Mouse (Mus musculus): ENCODE data around the gene Imp4. TPM values are rescaled to one million over a fixed set of nuclear protein-coding genes. Genes with fewer than 3 reads are reported as not detected.

Imp4 gene
- polyA plus RNA-seq, 1 experiment from 2014 or later, result 119 TPM

GRCm38 (mm10) chr1:34468051-34468450 is 28.4 kb downstream of the Imp4 start:
- Histone ChIP-seq H3K9me3 (no peaks in the 10 kb centered on the region), H3K36me3 (replicated peaks) (no peaks in the 10 kb centered on the region), H3K27me3 (ENCODE audit: poor library complexity, severe bottlenecking) (peaks cover 27% of the 10 kb centered on the region), H3K4me3 (no peak overlapping the region), H3K27ac (no peak overlapping the region), H3K4me1 (peaks cover 21% of the 10 kb centered on the region)
- WGBS, result 66% methylated on average over 3 of the region's 3 CpGs
- DNase-seq (ENCODE audit: extremely low spot score, low spot score), result no peak

GRCm38 (mm10) chr1:34468500-34468899 is 28.8 kb downstream of the Imp4 start:
- no peak overlapping the region for H3K27ac ChIP-seq
- H3K27me3 ChIP-seq (ENCODE audit: poor library complexity, severe bottlenecking), result peaks cover 32% of the 10 kb centered on the region
- no peak for DNase-seq (ENCODE audit: extremely low spot score, low spot score)
- H3K36me3 ChIP-seq (replicated peaks), result no peaks in the 10 kb centered on the region
- H3K9me3 ChIP-seq, result no peaks in the 10 kb centered on the region
- WGBS, result 70% methylated on average over 4 of the region's 4 CpGs
- H3K4me3 ChIP-seq, result no peak overlapping the region
- H3K4me1 ChIP-seq, result peaks cover 26% of the 10 kb centered on the region

DNA sequence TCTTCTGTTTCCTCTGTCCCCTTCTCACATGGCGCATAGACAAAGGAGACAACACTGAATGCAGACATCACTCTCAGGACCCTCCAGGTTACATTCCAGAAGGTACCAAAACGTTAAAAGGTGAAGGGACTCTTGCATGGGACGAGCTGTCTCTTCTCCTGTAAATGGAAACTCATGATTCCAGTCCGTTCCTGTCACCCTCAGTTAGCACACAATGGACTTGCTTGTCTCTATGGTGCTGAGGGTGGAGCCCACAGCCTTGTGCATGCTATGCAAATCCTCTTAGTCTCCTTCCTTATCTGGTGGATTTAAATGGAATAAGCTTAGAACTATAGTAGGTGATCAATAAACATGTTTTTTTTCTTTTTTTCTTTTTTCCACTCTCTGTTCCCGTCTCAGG is 30.1 kb downstream of the Imp4 start:
- no peak for DNase-seq (ENCODE audit: extremely low spot score, low spot score)
- peaks cover 26% of the 10 kb centered on the region for H3K4me1 ChIP-seq
- no peak overlapping the region for H3K4me3 ChIP-seq
- WGBS, result 72% methylated on average over 5 of the region's 5 CpGs
- no peak overlapping the region for H3K27ac ChIP-seq
- H3K27me3 ChIP-seq (ENCODE audit: poor library complexity, severe bottlenecking), result peaks cover 45% of the 10 kb centered on the region
- no peaks in the 10 kb centered on the region for H3K36me3 ChIP-seq (replicated peaks)
- no peaks in the 10 kb centered on the region for H3K9me3 ChIP-seq

GRCm38 (mm10) chr1:34472427-34473300 is 33.0 kb downstream of the Imp4 start:
- Histone ChIP-seq H3K27me3 (ENCODE audit: poor library complexity, severe bottlenecking) (peaks cover 53% of the 10 kb centered on the region), H3K4me1 (peaks cover 24% of the 10 kb centered on the region), H3K9me3 (no peaks in the 10 kb centered on the region), H3K27ac (peak overlapping the region; percentile 77; the same call in 1 of the 2 replicates), H3K4me3 (peak overlapping the region; percentile 63), H3K36me3 (replicated peaks) (no peaks in the 10 kb centered on the region)
- 1% methylated on average over 42 of the region's 43 CpGs for WGBS
- DNase-seq (ENCODE audit: extremely low spot score, low spot score), result peak; percentile 41

DNA sequence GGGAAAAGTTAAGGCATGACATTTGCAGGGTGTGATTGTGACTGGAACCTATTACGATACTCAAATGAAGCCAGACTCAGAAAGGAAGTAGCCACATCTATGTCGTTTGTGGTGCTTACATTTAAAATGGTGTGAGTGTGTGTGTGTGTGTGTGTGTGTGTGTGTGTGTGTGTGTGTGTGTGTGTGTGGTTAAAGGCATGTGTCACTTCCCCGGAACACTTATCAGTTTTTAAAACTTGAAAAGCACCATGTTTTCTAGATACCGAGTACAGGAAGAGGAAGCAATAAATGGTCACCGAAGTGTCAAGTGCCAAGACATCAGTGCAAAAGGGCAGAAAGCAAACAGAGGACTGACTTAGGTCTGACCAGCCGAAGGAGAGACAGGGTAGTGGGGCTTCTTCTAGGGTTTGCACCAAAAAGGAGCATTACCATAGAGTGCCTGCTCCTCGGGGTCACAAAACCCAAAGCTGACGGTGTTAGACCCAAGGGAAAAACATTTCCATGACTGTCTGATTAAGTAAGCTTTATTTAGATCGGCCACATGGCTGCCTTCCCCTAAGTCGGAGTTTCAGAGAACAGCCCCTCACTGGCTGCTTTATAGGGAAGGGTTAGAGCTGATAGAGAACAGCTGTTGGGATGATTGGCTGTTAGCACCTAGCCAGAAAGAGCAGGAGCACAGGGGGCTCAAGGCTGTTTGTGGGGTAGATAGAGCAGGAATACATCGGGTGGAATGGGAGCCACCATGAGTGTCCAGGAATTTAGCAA is 39.4 kb downstream of the Imp4 start:
- Histone ChIP-seq H3K27ac (no peak overlapping the region), H3K27me3 (ENCODE audit: poor library complexity, severe bottlenecking) (peaks cover 15% of the 10 kb centered on the region), H3K36me3 (replicated peaks) (no peaks in the 10 kb centered on the region), H3K9me3 (no peaks in the 10 kb centered on the region), H3K4me1 (no peaks in the 10 kb centered on the region), H3K4me3 (no peak overlapping the region)
- DNase-seq (ENCODE audit: extremely low spot score, low spot score), result no peak
- 74% methylated on average over 11 of the region's 11 CpGs for WGBS

DNA sequence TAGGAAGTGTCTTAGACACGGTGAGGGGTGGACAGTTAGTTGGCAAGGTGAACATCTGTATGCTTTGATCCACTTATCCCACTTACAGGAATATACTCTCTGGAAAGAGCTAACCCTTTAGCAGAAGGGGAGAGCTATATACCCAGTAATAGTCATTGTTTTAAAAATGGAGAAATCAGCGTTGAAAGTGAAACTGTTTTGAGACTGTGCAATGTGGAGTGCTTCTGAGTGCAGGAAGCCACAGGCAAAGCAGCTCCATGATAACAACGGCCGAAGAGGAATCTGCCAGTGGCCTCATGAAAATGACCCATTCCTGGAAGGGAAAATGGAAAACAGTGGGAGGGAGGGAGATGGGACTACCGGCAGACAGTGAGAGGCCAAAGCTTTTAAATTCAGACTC is 41.1 kb downstream of the Imp4 start:
- DNase-seq (ENCODE audit: extremely low spot score, low spot score), result no peak
- no peak overlapping the region for H3K27ac ChIP-seq
- peaks cover 12% of the 10 kb centered on the region for H3K27me3 ChIP-seq (ENCODE audit: poor library complexity, severe bottlenecking)
- H3K36me3 ChIP-seq (replicated peaks), result no peaks in the 10 kb centered on the region
- WGBS, result 81% methylated on average over 5 of the region's 5 CpGs
- no peak overlapping the region for H3K4me3 ChIP-seq
- no peaks in the 10 kb centered on the region for H3K9me3 ChIP-seq
- H3K4me1 ChIP-seq, result peaks cover 7% of the 10 kb centered on the region

DNA sequence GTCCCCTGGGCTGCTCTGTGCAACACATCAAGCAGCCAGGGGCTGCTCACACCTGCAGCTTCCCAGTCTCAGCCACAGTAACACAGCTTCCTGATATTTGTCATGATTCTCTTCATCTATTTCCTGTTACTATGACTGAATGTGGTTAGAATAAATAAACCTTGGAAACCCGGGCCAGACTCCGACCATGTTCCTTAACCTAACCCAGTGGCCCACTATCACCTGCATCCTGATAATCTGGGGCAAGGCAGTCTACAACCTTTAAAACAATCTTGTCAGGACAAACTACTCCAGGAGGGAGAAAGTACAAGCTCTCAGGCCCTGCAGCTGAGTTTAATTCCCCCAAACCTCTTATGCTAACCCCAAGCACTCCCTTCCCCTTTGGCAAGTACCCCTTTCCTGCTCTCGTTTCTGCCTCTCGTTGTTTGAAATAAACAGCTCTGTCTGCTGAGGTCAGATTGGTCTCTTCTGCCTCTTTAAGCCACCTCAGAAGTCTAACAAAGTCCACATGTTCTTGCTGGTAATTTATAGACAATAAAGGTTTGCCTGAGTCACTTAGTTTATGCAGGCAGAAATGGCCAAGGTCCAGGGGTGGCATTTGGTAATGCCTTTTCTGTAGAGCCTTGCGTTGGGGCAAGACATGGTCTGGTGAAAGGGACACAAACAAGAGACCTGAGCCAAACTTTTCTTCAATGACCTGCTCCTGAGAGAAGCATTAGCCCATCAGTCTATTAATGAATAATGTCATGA is 42.4 kb downstream of the Imp4 start:
- Histone ChIP-seq H3K27me3 (ENCODE audit: poor library complexity, severe bottlenecking) (peaks cover 16% of the 10 kb centered on the region), H3K9me3 (no peaks in the 10 kb centered on the region), H3K4me3 (no peak overlapping the region), H3K36me3 (replicated peaks) (no peaks in the 10 kb centered on the region), H3K27ac (no peak overlapping the region), H3K4me1 (peaks cover 7% of the 10 kb centered on the region)
- DNase-seq (ENCODE audit: extremely low spot score, low spot score), result no peak
- WGBS, result 69% methylated on average over 5 of the region's 5 CpGs

GRCm38 (mm10) chr1:34484470-34484869 is 44.8 kb downstream of the Imp4 start:
- peaks cover 7% of the 10 kb centered on the region for H3K4me1 ChIP-seq
- no peak overlapping the region for H3K27ac ChIP-seq
- no peak for DNase-seq (ENCODE audit: extremely low spot score, low spot score)
- H3K9me3 ChIP-seq, result no peaks in the 10 kb centered on the region
- no peaks in the 10 kb centered on the region for H3K36me3 ChIP-seq (replicated peaks)
- WGBS, result 81% methylated on average over 10 of the region's 10 CpGs
- no peak overlapping the region for H3K4me3 ChIP-seq
- H3K27me3 ChIP-seq (ENCODE audit: poor library complexity, severe bottlenecking), result peaks cover 16% of the 10 kb centered on the region

DNA sequence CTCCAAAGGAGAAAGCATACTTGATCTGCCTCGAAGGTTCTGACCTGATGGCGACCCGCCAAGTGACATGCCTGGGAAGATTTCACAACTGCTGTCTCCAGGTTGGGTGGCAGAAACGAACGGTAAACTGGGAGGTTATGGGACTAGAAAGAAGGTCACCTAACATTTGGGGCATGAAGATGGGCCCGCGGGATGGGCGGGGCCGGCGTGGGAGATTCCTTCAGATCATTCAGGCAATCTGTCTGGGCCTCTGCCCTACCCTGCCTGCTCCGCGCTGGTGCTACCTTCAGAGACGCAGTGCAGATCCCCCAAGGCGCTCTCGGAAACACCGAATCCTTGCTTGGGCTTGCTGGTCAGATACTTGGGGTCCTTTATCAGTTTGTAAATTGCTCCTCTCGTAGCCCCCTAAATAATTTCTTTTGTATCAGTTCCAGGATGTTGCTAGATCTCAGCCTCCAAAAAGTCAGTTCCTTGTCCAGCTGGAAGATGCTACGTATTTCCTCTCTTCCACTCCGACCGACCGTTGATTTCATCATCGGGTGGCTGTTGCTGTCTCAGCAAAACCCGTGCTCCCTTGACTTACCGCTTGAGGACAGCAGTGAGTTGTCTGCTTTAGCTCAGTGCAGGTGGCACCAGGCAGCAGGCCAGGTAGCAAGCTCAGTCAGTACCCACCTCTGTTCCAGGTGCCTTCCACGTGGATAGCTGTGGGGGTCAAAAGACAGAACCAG is 46.0 kb downstream of the Imp4 start:
- H3K9me3 ChIP-seq, result no peaks in the 10 kb centered on the region
- H3K27me3 ChIP-seq (ENCODE audit: poor library complexity, severe bottlenecking), result peaks cover 16% of the 10 kb centered on the region
- DNase-seq (ENCODE audit: extremely low spot score, low spot score), result no peak
- H3K4me3 ChIP-seq, result peak overlapping the region; percentile 42
- H3K27ac ChIP-seq, result no peak overlapping the region
- H3K4me1 ChIP-seq, result peaks cover 7% of the 10 kb centered on the region
- WGBS, result 9% methylated on average over 25 of the region's 25 CpGs
- no peaks in the 10 kb centered on the region for H3K36me3 ChIP-seq (replicated peaks)

DNA sequence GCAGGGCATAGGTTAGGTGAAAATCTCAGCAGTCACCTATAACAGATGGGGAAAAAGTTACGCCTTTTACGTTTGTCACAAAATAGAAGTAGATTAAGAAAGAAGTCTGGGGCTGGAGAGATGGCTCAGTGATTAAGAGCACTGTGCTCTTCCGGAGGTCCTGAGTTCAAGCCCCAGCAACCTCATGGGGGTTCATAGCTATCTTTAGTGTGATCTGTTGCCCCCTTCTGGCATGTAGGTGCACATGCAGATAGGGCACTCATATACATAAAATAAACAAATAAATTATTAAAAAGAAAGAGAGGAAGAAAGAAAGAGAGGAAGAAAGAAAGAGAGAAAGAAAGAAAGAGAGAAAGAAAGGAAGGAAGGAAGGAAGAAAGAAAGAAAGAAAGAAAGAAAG is 47.7 kb downstream of the Imp4 start:
- H3K36me3 ChIP-seq (replicated peaks), result no peaks in the 10 kb centered on the region
- H3K4me3 ChIP-seq, result no peak overlapping the region
- peaks cover 16% of the 10 kb centered on the region for H3K27me3 ChIP-seq (ENCODE audit: poor library complexity, severe bottlenecking)
- H3K4me1 ChIP-seq, result peaks cover 7% of the 10 kb centered on the region
- WGBS, result 91% methylated on average over 3 of the region's 3 CpGs
- no peak for DNase-seq (ENCODE audit: extremely low spot score, low spot score)
- H3K27ac ChIP-seq, result no peak overlapping the region
- no peaks in the 10 kb centered on the region for H3K9me3 ChIP-seq

DNA sequence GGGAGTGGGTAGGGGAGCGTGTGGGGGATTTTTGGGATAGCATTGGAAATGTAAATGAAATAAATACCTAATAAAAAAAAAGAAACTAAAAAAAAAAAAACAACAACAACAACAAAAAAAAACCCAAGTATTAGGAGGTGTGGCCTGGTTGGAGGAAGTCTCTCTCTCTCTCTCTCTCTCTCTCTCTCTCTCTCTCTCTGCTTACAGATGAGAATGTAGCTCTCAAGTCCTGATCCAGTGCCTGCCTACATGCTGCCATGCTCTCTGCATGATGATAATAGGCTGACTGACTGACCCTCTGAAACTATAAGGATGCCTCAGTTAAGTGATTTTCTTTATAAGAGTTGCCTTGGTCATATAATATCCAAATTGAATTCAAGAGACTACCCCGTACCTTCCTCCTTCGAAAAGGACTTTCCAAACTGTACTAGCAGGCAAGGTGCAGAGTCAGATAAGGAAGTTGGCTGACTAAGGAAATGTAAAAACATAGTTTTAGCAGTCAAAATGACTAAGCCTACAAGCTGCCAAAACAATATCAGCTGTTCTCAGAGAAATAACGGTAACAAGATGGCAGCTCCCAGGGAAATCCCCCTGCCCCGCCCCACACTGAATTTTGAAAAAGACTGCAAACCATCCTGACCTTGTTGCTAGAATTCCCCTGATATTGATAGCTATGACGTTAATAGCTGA is 50.3 kb downstream of the Imp4 start:
- 87% methylated on average over 6 of the region's 6 CpGs for WGBS
- no peaks in the 10 kb centered on the region for H3K9me3 ChIP-seq
- H3K27ac ChIP-seq, result no peak overlapping the region
- H3K27me3 ChIP-seq (ENCODE audit: poor library complexity, severe bottlenecking), result peaks cover 11% of the 10 kb centered on the region
- DNase-seq (ENCODE audit: extremely low spot score, low spot score), result no peak
- peaks cover 7% of the 10 kb centered on the region for H3K4me1 ChIP-seq
- no peak overlapping the region for H3K4me3 ChIP-seq
- H3K36me3 ChIP-seq (replicated peaks), result no peaks in the 10 kb centered on the region

DNA sequence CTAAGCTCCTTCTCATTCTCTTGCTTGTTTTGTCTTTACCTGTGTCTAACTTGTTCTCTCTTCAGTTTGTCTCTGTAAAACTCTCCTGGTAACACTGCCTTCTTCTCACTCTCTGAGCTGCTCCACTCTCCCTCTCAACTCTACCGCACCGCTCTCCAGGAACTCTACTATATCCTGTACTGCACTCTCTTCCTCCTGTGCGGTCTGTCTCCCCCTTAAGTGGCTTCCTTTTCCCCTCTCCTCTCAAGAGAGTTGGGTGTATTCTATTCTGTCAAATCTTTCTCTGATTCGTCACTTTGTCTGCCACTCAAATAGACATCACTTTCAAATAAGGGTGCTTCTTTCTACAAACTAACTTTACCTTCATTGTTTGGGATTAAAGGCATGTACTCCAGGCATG is 51.8 kb downstream of the Imp4 start:
- Histone ChIP-seq H3K4me3 (no peak overlapping the region), H3K36me3 (replicated peaks) (no peaks in the 10 kb centered on the region), H3K27ac (no peak overlapping the region), H3K4me1 (no peaks in the 10 kb centered on the region), H3K9me3 (no peaks in the 10 kb centered on the region), H3K27me3 (ENCODE audit: poor library complexity, severe bottlenecking) (no peaks in the 10 kb centered on the region)
- 85% methylated on average over 4 of the region's 4 CpGs for WGBS
- no peak for DNase-seq (ENCODE audit: extremely low spot score, low spot score)
